Mouse (Mus musculus) intestine, embryonic 15.5 days (tissue): Measurements from ENCODE around the gene Grb2. TPM values are rescaled to one million over a fixed set of nuclear protein-coding genes. Genes with fewer than 3 reads are reported as not detected.

Experiments
- ATAC-seq: fragments of 200-750 bp; cut with Nextera tagmentation; 2 replicates; pipeline ENCODE4 v1.8.0; 2017; ENCODE audit warnings: moderate TSS enrichment, moderate library complexity
- H3K27ac ChIP-seq: fragments of 300-500 bp; sonication (generic); 2 replicates; pipeline ENCODE4 v1.5.1; 2015; ENCODE audit warnings: mild to moderate bottlenecking, inconsistent platforms
- H3K27me3 ChIP-seq: fragments of 300-500 bp; sonication (generic); replicated peaks from 2 replicates; pipeline ENCODE4 v1.6.1; 2015; ENCODE audit warnings: inconsistent platforms
- H3K36me3 ChIP-seq: fragments of 300-500 bp; sonication (generic); 2 replicates; pipeline ENCODE4 v1.6.1; 2015; ENCODE audit warnings: inconsistent platforms
- H3K4me1 ChIP-seq: fragments of 300-500 bp; sonication (generic); replicated peaks from 2 replicates; pipeline ENCODE4 v1.6.1; 2015; ENCODE audit warnings: inconsistent platforms
- H3K4me2 ChIP-seq: fragments of 300-500 bp; sonication (generic); replicated peaks from 2 replicates; pipeline ENCODE4 v1.6.1; 2015; ENCODE audit warnings: mild to moderate bottlenecking, inconsistent platforms
- H3K4me3 ChIP-seq: fragments of 300-500 bp; sonication (generic); replicated peaks from 2 replicates; pipeline ENCODE4 v1.5.1; 2015; ENCODE audit warnings: inconsistent platforms
- H3K9ac ChIP-seq: fragments of 300-500 bp; sonication (generic); 2 replicates; pipeline ENCODE4 v1.6.1; 2015; ENCODE audit warnings: inconsistent platforms
- H3K9me3 ChIP-seq: fragments of 300-500 bp; sonication (generic); 2 replicates; pipeline ENCODE4 v1.6.1; 2016; ENCODE audit warnings: inconsistent platforms
- WGBS: fragments of 180-500 bp; shearing (Covaris S2); methylation state at CpG from one replicate; pipeline ENCODE4 v1.1.7; 2015; 5-methylcytosine and 5-hydroxymethylcytosine counted together
- polyA plus RNA-seq: library from polyadenylated mRNA; unstranded; fragments of >200 nt; fragmentation: Nextera tagmentation; extraction: Ambion mirVana; gene quantifications from 2 replicates; pipeline ENCODE4 v1.2.1, GENCODE M21; 2015

The Grb2 gene
- polyA plus RNA-seq, 1 experiment from 2014 or later = 79.4 TPM

GRCm38 (mm10) chr11:115693979-115694578 lies 14.3 kb downstream of the Grb2 start:
- H3K36me3 ChIP-seq = no peaks in the 10 kb centered on the region
- ATAC-seq = no peak
- H3K4me2 ChIP-seq = no peak overlapping the region
- H3K4me3 ChIP-seq = no peak overlapping the region
- H3K27me3 ChIP-seq = no peaks in the 10 kb centered on the region
- whole genome bisulfite sequencing = 79% methylated on average over 12 of the region's 12 CpGs
- H3K9ac ChIP-seq = no peak overlapping the region
- no peak overlapping the region for H3K27ac ChIP-seq
- no peaks in the 10 kb centered on the region for H3K9me3 ChIP-seq
- peaks cover 6% of the 10 kb centered on the region for H3K4me1 ChIP-seq

- Histone ChIP-seq H3K36me3 (no peaks in the 10 kb centered on the region), H3K9me3 (no peaks in the 10 kb centered on the region), H3K4me1 (peaks cover 2% of the 10 kb centered on the region; the same call in 1 of the 2 replicates), H3K27ac (no peak overlapping the region), H3K27me3 (no peaks in the 10 kb centered on the region), H3K4me2 (no peak overlapping the region), H3K9ac (no peak overlapping the region), H3K4me3 (no peak overlapping the region)
- 51% methylated on average over 5 of the region's 5 CpGs for WGBS
- no peak for ATAC-seq
Observed at GRCm38 (mm10) chr11:115692800-115693199, 15.6 kb downstream of the Grb2 start.

- Histone ChIP-seq H3K9ac (no peak overlapping the region), H3K9me3 (no peaks in the 10 kb centered on the region), H3K27me3 (no peaks in the 10 kb centered on the region), H3K36me3 (0 out of 2 replicates have a peak, but pooled peaks cover 2% of the 10 kb centered on the region), H3K4me3 (no peak overlapping the region), H3K27ac (no peak overlapping the region), H3K4me1 (no peaks in the 10 kb centered on the region), H3K4me2 (no peak overlapping the region)
- no peak for ATAC-seq
- WGBS = 81% methylated on average over 2 of the region's 2 CpGs
Observed at GRCm38 (mm10) chr11:115691976-115692375, 16.4 kb downstream of the Grb2 start.

- ATAC-seq = no peak
- H3K27me3 ChIP-seq = no peaks in the 10 kb centered on the region
- H3K27ac ChIP-seq = no peak overlapping the region
- WGBS = 89% methylated on average over 5 of the region's 5 CpGs
- H3K36me3 ChIP-seq = 0 out of 2 replicates have a peak, but pooled peaks cover 2% of the 10 kb centered on the region
- no peak overlapping the region for H3K4me2 ChIP-seq
- no peaks in the 10 kb centered on the region for H3K4me1 ChIP-seq
- H3K4me3 ChIP-seq = no peak overlapping the region
- H3K9me3 ChIP-seq = no peaks in the 10 kb centered on the region
- H3K9ac ChIP-seq = no peak overlapping the region
Observed at GRCm38 (mm10) chr11:115691511-115691910, 16.9 kb downstream of the Grb2 start.

- no peak for ATAC-seq
- Histone ChIP-seq H3K4me3 (no peak overlapping the region), H3K4me2 (no peak overlapping the region), H3K27me3 (no peaks in the 10 kb centered on the region), H3K4me1 (no peaks in the 10 kb centered on the region), H3K36me3 (0 out of 2 replicates have a peak, but pooled peaks cover 2% of the 10 kb centered on the region), H3K9me3 (no peaks in the 10 kb centered on the region), H3K27ac (no peak overlapping the region), H3K9ac (no peak overlapping the region)
- WGBS = 85% methylated on average over 5 of the region's 5 CpGs
Observed at GRCm38 (mm10) chr11:115691013-115691412, 17.4 kb downstream of the Grb2 start.

- Histone ChIP-seq H3K4me3 (no peak overlapping the region), H3K27ac (no peak overlapping the region), H3K4me1 (no peaks in the 10 kb centered on the region), H3K27me3 (no peaks in the 10 kb centered on the region), H3K9me3 (no peaks in the 10 kb centered on the region), H3K9ac (no peak overlapping the region), H3K4me2 (no peak overlapping the region), H3K36me3 (0 out of 2 replicates have a peak, but pooled peaks cover 2% of the 10 kb centered on the region)
- ATAC-seq = no peak
- 81% methylated on average over 5 of the region's 5 CpGs for WGBS
Observed at GRCm38 (mm10) chr11:115690356-115690755, 18.0 kb downstream of the Grb2 start.

GRCm38 (mm10) chr11:115689137-115689915 lies 19.1 kb downstream of the Grb2 start:
- H3K27ac ChIP-seq = no peak overlapping the region
- no peak overlapping the region for H3K9ac ChIP-seq
- H3K4me1 ChIP-seq = no peaks in the 10 kb centered on the region; the same call in 1 of the 2 replicates
- no peaks in the 10 kb centered on the region for H3K9me3 ChIP-seq
- H3K4me2 ChIP-seq = no peak overlapping the region
- no peak overlapping the region for H3K4me3 ChIP-seq
- 0 out of 2 replicates have a peak, but pooled peaks cover 2% of the 10 kb centered on the region for H3K36me3 ChIP-seq
- no peak for ATAC-seq
- no peaks in the 10 kb centered on the region for H3K27me3 ChIP-seq
- WGBS = 94% methylated on average over 14 of the region's 14 CpGs

- H3K4me3 ChIP-seq = no peak overlapping the region
- no peak overlapping the region for H3K4me2 ChIP-seq
- H3K27me3 ChIP-seq = no peaks in the 10 kb centered on the region
- 0 out of 2 replicates have a peak, but pooled peaks cover 6% of the 10 kb centered on the region for H3K36me3 ChIP-seq
- no peak overlapping the region for H3K27ac ChIP-seq
- WGBS = 85% methylated on average over 6 of the region's 6 CpGs
- H3K9me3 ChIP-seq = no peaks in the 10 kb centered on the region
- no peak overlapping the region for H3K9ac ChIP-seq
- no peaks in the 10 kb centered on the region; the same call in 1 of the 2 replicates for H3K4me1 ChIP-seq
- ATAC-seq = no peak
Observed at GRCm38 (mm10) chr11:115686369-115686768, 22.0 kb downstream of the Grb2 start.

- Histone ChIP-seq H3K9ac (no peak overlapping the region), H3K27me3 (no peaks in the 10 kb centered on the region), H3K36me3 (0 out of 2 replicates have a peak, but pooled peaks cover 6% of the 10 kb centered on the region), H3K9me3 (no peaks in the 10 kb centered on the region), H3K27ac (no peak overlapping the region), H3K4me2 (no peak overlapping the region), H3K4me1 (no peaks in the 10 kb centered on the region; the same call in 1 of the 2 replicates), H3K4me3 (no peak overlapping the region)
- 77% methylated on average over 7 of the region's 7 CpGs for WGBS
- no peak for ATAC-seq
Observed at GRCm38 (mm10) chr11:115685954-115686353, 22.4 kb downstream of the Grb2 start.

- H3K27me3 ChIP-seq = no peaks in the 10 kb centered on the region
- no peak for ATAC-seq
- WGBS = 92% methylated on average over 6 of the region's 6 CpGs
- H3K27ac ChIP-seq = no peak overlapping the region
- no peak overlapping the region for H3K4me3 ChIP-seq
- H3K4me2 ChIP-seq = no peak overlapping the region
- H3K4me1 ChIP-seq = no peaks in the 10 kb centered on the region; the same call in 1 of the 2 replicates
- 0 out of 2 replicates have a peak, but pooled peaks cover 6% of the 10 kb centered on the region for H3K36me3 ChIP-seq
- no peaks in the 10 kb centered on the region for H3K9me3 ChIP-seq
- no peak overlapping the region for H3K9ac ChIP-seq
Observed at GRCm38 (mm10) chr11:115684877-115685276, 23.5 kb downstream of the Grb2 start.

- 94% methylated on average over 5 of the region's 5 CpGs for WGBS
- Histone ChIP-seq H3K36me3 (0 out of 2 replicates have a peak, but pooled peaks cover 6% of the 10 kb centered on the region), H3K4me2 (no peak overlapping the region)
Observed at GRCm38 (mm10) chr11:115683326-115683725, 25.1 kb downstream of the Grb2 start.

GRCm38 (mm10) chr11:115682411-115682810 lies 26.0 kb downstream of the Grb2 start:
- H3K36me3 ChIP-seq = 0 out of 2 replicates have a peak, but pooled peaks cover 6% of the 10 kb centered on the region
- no peak overlapping the region for H3K4me3 ChIP-seq
- H3K27me3 ChIP-seq = no peaks in the 10 kb centered on the region
- no peak for ATAC-seq
- WGBS = 96% methylated on average over 3 of the region's 3 CpGs
- no peak overlapping the region for H3K27ac ChIP-seq
- H3K4me1 ChIP-seq = no peaks in the 10 kb centered on the region; the same call in 1 of the 2 replicates
- H3K9ac ChIP-seq = no peak overlapping the region
- H3K4me2 ChIP-seq = no peak overlapping the region
- H3K9me3 ChIP-seq = no peaks in the 10 kb centered on the region

More at GRCm38 (mm10) chr11:115683326-115683725, 25.1 kb downstream of the Grb2 start:
- Histone ChIP-seq H3K9ac (no peak overlapping the region), H3K4me3 (no peak overlapping the region), H3K27ac (no peak overlapping the region), H3K9me3 (no peaks in the 10 kb centered on the region), H3K4me1 (no peaks in the 10 kb centered on the region; the same call in 1 of the 2 replicates), H3K27me3 (no peaks in the 10 kb centered on the region)
- no peak for ATAC-seq
